Mouse (Mus musculus): ENCODE data around the gene Cobl.

GRCm38 (mm10) chr11:12458392-12458791 lies 6.4 kb downstream of the Cobl start:
- TF ChIP-seq CTCF (IDR thresholded peaks at IDR 0.05; ENCODE audit: borderline replicate concordance, insufficient read depth, low read depth, low read length): no peak
- no peak for TF ChIP-seq POLR2A (IDR thresholded peaks at IDR 0.05; ENCODE audit: borderline replicate concordance, insufficient read depth, low read length)

All from cerebellum, adult 2 months (tissue).